Mouse (Mus musculus) naive thymus-derived CD4-positive, alpha-beta T cell, adult 2 months (primary cell): Measurements from ENCODE around the gene Plcd1.

Experiments
- DNase-seq: peaks from one replicate; pipeline ENCODE4 v3.0.0-alpha.2; 2011; ENCODE audit warnings: low read depth

Plcd1 gene

DNA sequence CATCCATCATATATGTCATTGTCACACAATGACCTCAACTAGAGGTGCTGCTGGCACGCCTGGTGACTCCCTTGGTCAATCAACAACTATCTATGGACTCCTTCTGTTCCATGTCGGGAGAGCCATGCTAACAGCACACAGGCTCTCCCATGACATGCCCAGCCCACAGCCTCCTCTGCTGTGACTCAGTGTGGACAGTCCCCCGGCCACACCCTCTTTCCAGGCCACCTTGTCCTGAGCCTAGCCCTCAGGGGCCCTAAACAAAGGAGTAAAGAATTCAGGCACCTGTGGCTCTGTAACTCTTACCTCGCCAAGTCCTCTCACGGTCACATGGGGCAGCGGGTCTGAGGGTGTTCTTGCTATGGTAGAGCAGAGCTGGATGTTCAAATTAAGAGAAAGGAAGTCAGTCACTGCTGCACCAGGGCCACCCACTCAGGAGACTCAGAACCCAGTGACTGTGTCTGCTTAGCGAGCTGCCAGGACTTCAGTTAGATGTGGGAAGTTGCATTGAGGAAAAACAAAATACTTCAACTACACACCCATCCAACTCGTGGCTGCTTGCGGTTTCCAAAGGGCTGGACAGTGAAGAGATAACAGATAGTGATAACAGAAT is 39.2 kb downstream of the Plcd1 start:
- no peak for DNase-seq

DNA sequence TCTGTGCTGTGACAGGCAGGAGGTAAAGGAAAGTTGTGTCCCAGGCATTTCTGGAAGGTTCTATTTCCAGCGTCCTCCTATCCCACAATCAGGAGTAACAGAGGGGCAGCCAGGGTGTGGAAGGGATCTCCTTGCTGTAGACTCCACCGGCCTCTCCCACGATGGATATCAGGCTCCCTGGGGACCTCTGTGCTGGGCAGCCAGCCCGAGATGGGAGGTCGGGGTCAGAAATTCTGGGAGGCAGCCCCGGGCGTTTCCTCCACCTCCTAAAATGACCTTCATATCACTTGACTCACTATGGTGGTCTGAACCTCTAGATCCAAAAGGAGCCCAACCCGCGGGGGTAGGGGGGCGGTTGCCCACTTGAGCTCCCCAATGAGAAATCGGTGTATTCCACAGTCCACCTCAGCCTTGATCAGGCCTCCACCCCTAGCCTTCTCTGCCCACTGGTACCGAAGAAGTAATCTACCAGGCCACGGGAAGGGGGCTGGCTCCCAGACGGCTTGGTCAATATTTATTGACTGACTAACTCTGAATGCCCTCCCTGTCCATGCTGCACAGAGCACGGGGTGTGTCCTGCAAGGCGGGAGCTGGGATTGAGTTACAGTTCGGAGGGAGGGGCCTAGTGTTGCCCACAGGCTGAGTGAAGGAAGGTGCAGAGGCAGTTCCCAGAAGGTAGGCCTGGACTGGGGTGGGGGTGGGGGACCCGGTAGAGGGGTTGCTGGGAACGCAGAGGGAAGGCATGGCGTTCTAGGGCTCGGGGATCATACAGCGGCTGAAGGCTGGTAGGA is 41.0 kb downstream of the Plcd1 start, which contains the start of gene Vill:
TSS of gene Vill (plus strand) at position 625 of the 791 bp plus-strand sequence.
- DNase-seq: no peak

DNA sequence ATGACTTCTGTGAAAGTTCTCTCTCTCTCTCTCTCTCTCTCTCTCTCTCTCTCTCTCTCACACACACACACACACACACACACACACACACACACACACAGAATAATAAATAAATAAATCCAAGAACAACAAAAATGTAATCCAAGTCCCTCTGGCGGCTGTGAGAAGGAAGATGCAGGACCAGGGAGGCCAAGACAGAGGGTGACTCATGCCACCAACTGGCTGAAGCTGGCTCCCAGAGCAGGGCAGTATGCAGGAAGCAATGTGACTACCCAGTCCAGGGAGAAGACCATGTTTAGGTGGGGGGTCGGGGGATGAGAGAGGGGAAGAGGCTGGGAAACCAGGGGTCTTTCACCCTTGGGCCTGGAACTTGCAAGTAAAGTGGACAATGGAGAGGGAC is 42.1 kb downstream of the Plcd1 start:
- no peak for DNase-seq

DNA sequence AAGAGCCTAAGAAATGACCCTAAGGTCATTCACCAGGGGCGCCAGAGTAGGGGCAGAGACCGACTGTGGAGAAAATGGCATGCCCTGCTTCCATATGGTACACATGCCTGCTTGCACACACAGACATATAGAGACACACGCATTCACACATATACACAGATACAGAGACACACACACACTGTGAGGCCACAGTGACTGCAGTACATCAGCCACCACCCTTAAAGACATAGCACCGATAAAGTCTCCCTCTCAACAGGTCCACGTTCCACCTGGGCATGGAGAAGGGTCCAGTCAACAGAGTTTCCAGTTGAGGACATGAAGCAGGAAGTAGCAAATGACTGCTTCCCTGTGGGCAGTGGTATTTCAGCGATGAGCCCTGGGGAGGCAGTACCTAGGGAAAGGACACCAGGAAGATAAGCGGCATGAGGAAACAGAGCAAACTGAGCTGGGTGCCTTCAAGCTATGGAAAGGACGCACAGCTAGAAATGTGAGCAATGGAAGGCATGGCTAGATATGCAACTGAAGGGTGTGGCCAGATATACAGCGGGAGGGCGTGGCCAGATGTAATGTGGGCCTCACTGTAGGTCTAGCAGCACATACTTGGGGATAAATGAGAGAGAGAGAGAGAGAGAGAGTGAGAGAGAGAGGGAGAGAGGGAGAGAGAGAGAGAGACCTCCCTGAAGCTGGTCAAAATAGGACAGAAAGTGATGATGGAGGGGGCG is 45.0 kb downstream of the Plcd1 start:
- no peak for DNase-seq

DNA sequence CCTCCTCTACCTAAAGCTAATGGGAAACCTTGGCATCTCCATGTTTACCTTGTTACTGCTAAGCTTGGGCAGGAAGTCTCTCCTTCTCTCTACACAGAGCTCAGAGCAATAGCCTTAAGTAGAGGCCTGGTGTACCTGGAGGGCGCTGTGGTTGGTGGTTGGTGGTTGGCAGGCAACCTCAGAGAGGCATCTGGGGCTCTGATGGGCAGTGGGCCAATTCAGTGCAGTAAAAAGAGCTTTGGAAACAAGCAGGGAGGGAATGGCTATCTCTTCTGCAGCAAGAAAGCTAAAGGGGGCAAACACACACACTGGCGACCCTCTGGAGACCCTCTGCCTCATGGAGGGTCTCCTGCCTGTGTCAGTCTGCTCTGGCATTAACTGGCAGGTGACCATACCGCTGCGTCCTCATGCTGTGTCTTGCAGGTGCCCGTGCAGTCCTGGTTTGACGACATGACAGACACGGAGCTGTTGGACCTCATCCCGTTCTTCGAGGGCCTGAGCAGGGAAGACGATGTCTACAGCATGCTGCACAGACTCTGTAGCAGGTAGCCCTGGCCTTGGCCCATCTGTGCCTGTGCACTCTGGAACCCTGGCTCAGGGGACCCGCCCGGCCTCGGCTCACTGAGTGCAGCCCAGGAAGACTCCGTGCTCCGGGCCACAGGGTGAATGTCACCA is 53.1 kb downstream of the Plcd1 start:
- DNase-seq: no peak

DNA sequence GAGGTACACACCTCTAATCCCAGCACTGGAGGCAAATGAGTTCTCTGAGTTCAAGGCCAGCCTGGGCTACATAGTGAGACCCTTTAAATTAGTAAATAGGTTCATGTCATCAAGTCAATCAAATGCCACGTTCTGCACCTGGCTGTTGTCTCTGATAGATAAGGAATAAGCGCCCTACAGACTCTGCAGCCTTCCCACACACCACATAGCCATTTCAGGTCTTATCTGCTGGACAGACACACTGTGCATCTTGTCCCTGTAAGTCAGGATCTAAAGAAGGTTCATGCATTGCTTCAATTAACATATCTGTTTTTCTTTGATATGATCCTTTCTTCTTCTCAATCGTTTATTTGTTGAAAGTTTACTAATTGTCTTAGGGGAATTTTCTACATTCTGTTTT is 54.7 kb downstream of the Plcd1 start:
- DNase-seq: no peak

DNA sequence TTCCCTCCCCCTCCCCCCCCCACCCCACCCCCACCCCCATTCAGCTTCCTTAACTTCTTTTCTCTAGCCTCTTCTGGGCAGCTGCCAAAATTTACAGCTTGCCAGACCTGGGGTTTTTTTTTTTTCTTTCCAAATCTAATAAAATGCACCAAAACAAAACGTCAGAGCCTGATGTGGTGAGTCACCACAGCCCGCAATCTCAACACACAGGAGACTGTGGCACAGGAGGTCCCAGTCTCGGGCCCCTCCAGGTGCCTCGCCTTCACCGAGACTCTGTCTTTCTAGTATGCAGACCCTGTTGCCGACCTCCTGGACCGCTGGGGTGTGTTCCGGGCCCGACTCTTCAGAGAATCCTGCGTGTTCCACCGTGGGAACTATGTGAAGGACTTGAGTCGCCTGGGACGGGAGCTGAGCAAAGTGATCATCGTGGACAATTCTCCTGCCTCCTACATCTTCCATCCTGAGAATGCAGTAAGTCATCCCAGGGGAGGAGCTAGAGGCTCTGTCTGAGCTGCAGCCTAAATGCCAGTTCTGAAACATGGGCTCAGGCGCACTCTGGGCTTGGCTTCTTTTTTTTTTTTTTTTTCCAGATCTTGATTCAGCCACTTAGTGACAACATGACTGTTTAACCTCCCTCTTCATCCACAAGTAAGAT is 56.1 kb downstream of the Plcd1 start:
- no peak for DNase-seq

DNA sequence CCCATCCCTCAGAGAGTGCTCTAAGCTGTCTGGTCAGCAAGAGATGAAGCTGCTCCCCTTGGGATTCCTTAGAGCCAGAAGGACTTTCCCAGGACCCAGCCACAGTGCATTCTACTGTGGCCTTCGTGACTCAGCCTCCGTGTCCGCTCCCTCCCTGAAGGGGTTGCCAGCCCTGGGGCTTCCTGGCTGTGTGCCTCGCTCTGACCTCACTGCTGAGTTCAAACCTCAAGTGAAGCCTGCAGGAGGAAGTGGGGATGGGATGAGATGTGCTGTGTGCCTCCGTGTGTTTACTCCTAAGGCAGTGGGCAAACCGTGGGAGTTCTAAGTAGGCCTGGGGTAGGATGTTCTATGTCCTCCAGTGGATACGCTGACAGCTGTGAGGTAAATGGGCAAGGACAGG is 57.5 kb downstream of the Plcd1 start:
- DNase-seq: no peak

DNA sequence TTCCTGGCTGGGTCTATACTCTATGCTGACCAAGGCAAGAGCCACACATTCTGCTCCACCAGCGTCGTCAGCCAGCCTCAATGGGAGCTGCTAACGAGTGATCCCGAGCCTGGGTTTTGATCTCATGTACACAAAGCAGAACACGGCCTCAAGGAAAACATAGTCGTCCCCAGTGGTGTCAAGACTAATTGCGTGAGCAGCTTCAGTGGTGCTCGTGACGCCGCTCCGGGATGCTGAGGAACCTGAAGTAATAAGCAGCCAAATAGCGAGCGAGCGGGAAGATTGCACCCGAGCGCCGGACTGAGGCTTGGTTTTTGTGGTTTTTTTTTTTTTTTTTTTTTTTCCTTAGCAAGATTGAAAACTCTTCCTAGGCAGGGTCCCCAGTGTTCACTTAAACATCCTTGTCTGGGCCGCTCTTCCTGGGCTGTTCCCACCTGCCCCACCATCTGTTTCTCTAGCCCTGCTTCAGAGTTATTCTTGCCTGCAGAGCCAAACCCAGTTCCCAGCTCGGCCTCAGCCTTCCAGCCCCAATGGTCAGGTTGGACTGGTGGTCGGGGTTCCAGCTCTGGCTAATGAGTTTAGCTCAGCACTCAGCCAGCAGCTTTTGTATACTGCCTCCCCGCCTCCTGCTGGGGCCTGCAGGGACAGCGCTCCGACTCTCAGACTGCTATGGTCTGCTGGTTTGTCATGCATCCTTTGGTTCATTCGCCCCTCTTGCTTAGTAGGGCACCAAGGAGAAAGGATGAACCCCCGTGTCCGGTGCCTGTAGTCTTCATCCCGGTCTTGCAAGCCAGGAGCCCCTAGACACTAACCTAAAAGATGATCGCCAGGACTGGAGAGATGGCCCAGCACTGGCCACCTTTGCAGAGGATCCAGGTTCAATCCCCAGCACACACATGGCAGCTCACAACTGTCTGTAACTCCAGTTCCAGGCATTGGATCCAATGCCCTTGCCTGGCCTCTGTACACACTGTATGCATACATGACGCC is 58.3 kb downstream of the Plcd1 start:
- DNase-seq: no peak

DNA sequence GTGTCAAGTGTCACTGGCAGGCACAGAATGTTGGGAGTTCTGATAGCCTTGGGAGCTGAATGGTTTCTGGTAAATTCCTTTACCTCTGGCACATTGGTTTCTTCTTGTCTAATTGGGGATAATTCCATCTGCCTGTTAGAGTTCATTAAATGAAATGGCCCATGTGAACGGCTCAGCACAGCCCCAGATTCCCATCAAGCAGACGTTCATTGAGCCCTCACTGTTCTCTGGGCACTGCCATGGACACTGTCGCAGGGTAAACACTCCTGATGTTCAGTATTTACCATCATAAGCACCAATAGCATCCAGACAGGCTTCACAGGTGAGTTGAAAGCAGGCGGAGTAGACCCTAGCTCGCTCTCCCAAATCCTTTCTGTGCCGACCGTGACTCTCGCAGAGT is 59.2 kb downstream of the Plcd1 start:
- no peak for DNase-seq

DNA sequence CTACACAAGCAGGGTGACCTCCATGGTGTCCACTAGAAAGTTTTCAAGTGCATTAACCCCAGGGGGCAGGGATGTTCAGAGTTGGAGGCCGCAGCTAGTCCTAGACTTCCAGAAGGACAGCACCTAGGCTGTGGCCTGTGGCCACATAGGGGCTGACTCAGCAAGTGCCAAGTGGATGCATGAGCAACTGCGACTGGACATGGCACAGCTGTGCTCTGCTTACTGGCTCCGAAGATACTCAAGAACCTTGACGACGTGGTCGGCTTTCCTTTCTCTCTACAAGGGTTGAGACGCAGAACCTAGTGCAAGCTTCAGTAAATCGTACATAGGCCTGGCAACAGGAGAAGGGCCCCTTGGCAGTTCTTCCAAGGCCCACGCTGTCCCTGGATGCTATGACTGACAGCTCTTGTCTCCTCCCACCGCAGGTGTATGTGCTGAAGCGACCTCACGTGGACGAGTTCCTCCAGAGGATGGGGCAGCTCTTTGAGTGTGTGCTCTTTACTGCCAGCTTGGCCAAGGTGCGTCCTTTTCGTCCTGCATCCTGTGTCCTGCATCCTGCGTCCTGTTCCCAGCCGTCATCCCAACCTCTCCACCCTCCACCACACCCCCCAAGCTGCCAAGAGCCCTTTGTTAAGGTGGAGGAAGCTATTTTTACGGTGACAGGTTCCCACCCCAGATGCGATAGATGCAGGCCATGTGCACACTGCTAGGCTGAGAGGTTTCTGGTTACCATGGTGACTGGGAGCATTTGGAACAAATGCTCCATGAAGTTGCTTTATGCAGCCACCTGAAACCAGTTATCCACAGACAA is 60.0 kb downstream of the Plcd1 start:
- no peak for DNase-seq

DNA sequence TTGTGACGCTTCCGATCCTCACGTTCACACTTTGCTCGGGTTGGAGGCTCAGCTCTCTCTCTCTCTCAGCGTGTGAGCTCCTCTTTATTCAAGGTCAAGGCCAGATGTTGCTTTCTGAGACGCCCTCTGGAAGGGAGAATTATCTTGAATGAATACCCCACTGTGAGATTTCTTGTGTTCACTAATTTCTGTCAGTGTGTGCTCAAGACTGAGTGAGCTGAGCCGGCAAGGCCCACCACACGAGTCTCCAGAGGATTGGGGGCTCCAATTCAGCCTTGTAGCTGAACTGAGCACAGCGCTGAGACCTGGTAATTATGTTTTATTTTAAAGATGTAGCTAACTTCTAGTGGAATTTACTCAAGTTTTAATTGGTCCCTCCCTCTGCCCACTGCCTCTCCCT is 60.8 kb downstream of the Plcd1 start:
- DNase-seq: no peak

DNA sequence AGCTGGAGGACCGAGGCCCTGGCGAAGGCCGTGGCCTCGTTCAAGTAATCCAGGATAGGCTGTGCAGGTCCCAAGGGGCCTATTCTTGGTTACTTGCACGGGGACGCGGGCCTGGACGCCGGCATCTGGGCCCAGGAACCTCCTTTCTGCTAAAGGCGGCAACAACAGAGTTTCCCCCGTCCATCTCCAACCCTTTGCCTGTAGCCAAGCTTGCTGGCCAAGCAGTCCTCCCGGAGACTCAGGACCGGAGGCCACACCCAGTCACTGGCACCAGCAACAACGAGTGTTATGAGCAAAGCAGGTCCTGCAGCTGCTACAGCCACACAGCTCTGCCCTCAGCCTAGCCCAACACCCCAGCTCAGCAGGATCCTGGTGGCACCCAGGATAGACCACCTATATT is 61.5 kb downstream of the Plcd1 start:
- DNase-seq: no peak

DNA sequence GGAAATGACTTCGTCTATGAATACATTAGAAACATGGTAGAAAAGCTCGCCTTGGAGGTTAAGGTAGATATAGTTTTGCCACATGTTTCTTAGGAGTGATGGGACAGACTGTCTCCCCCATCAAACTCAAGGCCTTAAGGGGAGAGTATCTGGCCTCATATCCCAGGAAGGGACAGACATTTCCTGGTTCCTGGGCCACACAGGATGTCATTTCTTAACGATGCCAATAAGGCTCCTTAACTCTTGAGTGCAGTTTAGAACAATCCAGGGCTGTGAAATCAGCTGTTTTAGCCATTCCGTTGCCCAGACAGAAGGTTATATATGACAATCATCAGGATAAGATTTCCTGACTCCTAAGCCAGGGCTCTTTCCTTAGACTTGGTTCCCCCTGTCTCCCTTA is 62.3 kb downstream of the Plcd1 start:
- DNase-seq: no peak

DNA sequence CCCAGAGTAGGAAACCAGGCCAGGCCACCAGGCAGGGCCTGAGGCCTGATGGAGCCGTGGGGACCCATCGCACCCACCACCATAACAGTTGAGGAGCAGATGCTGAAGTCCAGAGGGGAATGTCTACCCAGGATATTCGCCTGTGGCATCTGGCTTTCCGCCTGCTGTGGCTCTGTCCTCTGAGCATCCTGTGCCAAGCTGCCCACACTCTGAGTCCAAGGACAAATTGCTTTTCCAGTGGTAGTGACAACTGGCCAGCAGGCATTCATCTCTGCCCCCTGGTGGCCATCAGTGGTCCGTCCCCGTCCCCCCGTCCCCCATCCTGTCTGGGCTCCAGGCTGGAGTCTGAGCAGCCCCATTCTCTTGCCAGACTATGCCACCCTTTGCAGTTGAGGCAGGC is 63.7 kb downstream of the Plcd1 start:
- peak; percentile 21 for DNase-seq

DNA sequence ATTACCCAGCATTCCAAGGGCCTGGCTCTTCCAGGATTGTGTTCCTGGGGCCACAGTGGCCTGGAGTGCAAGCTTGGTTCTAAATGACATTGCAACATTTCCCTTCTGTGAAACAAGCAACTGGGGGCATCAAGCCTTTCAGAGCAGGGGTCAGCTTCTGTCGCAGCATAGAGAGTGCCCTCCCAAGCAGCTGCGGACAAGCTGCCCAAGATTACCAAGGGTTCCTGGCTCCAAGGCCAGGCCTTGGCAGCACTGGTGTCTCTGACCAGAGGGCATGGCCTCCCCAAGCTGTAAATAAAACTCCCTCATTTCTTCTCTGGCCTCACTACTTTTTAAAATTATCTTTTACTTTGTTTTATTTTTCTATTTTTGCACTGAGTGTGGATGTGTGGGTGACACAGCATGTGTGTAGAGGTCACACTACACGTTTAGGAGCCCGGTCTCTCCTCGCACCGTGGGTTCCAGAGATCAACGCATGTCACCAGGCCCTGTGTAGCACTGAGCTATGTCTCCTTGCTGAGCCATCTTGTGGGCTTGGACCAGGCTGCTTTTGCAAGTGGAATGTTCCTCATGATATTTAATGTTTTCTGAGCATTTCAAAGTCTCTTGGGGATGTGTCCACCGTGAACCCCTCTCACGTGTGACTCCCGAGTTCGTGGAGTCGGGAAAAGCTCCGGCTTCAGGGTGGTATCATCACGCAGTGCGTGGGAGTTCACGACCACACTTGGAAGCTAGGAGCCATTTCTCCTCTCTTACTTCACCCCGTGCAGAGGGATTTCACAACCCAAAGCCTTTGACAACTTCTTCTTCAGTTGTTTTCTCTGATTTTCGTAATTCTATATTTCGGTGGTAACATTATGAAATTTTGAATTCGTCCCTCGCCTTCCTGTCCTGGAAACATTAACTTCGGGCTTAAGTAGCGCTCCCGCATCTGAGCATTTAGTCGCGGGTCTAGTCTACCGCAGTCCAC is 64.8 kb downstream of the Plcd1 start:
- no peak for DNase-seq

DNA sequence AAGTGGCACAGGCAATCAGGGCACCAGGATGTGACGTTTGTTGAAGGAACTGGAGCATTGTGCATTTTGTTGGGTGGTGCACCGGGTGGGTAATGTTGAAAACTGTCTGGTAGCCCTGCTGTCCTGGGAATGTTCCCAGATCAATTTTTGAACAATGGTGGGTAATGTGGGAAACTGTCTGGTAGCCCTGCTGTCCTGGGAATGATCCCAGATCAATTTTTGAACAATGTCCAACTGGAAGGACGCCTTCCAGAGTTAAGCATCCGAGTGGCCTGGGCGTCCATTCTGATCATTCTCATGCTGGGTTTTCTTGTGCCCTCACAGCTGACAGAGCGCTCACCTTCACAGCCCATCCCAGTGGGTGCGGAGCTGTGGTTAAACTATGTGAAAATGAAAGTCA is 66.0 kb downstream of the Plcd1 start:
- DNase-seq: no peak

DNA sequence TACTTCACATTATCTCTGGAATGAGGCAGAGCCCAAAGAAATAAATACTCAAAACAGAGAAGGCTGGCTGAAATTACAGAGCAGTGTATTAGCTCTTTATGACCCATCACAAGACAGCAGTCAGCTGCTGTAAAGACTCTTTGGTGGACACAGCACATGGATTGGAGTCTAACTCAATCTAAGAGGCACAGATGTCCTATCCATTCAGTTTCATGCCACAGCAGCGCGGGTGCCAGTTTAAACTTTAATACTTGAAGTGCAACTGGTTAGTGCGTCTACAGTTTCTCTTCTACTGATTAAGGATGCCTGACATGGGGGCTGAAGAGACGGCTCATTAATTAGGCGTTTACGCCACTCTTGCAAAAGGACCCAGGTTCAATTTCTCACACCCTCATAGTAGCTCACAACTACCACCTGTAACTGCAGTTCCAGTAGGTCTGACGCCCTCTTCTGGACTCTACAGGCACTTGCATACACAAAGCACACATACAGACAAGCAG is 67.4 kb downstream of the Plcd1 start:
- no peak for DNase-seq

DNA sequence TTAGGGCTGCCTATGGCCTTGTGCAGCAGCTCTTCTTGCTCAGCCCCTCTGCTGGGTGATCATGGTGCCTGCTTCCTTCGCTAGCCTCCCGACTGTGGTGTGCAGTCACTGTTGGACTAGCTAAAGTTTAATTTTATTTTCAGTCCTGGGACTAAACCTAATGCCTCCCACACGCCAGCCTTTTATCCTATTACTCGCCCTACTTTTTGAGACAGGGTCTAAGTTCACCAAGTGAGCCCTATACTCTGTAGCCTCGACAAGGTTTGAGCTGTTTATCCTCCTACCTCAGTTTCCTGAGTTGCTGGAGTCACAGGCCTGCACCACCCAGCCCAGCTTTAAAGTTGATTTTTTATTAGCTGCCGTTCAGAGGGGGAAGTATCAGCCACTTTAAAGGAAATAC is 68.0 kb downstream of the Plcd1 start:
- no peak for DNase-seq
